ENCODE assay signal across 18 mouse cellular contexts in the genomic region with DNA sequence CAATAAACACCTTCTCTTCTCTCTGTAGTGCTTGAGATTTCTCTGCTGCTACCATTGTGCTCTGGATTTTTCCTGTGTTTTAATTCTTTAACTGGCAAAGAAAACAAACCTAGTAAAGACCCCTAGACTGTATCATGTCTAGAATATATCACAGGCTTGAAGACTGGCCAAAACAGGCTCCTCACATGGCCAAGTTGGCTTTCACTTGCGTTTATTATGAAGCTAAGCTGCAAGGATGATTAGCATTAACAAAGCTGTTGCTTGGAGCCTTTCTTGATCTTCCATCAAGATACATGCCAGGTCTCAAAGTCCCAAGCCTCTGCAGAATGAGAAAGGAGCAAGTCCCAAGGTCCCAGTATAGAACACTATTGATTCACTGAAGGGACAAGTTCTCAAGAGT.
"Had no signal": no experiment of that assay in that cellular context is flagged by ENCODE, and none has a peak within 500 bp of the region (broad histone marks: within the 10 kb centered on the region; RNA-seq: fewer than 3 reads in every experiment).

No protein-coding gene starts in this region.

- H3K4me2 ChIP-seq: lung, embryonic 15.5 days; midbrain, embryonic 11.5 days; neural tube, embryonic 12.5 days; stomach, embryonic 15.5 days had no signal

- H3K27ac ChIP-seq: lung, embryonic 15.5 days; macrophage; neural tube, embryonic 12.5 days; stomach, embryonic 15.5 days; stomach, postnatal 0 days had no signal

- H3K4me3 ChIP-seq: lung, embryonic 15.5 days; megakaryocyte, embryonic 14.5 days; neural tube, embryonic 12.5 days; stomach, embryonic 15.5 days had no signal

- H3K36me3 ChIP-seq: lung, embryonic 15.5 days; neural tube, embryonic 12.5 days; stomach, embryonic 15.5 days had no signal

- H3K27me3 ChIP-seq: lung, embryonic 15.5 days; megakaryocyte, embryonic 14.5 days; neural tube, embryonic 12.5 days; stomach, embryonic 15.5 days had no signal

- H3K9ac ChIP-seq: liver, postnatal 0 days; lung, embryonic 15.5 days; neural tube, embryonic 12.5 days; stomach, embryonic 15.5 days had no signal

- DNase-seq: liver, postnatal 0 days; lung, adult 2 months; lung, postnatal 14 days; lung, postnatal 36 days; midbrain, embryonic 14.5 days; right cerebral cortex, postnatal 14 days; thymus, adult 2 months; thymus, postnatal 25 days; thymus, postnatal 4 days had no signal

- H3K4me1 ChIP-seq: lung, embryonic 15.5 days; stomach, embryonic 15.5 days had no signal

- H3K9me3 ChIP-seq: lung, embryonic 15.5 days; megakaryocyte, embryonic 14.5 days; neural tube, embryonic 12.5 days; stomach, embryonic 15.5 days had no signal

- ATAC-seq: liver, postnatal 0 days; lung, postnatal 0 days; midbrain, embryonic 16.5 days had no signal
